1 mouse cellular context compared by ENCODE assay signal in the genomic region with DNA sequence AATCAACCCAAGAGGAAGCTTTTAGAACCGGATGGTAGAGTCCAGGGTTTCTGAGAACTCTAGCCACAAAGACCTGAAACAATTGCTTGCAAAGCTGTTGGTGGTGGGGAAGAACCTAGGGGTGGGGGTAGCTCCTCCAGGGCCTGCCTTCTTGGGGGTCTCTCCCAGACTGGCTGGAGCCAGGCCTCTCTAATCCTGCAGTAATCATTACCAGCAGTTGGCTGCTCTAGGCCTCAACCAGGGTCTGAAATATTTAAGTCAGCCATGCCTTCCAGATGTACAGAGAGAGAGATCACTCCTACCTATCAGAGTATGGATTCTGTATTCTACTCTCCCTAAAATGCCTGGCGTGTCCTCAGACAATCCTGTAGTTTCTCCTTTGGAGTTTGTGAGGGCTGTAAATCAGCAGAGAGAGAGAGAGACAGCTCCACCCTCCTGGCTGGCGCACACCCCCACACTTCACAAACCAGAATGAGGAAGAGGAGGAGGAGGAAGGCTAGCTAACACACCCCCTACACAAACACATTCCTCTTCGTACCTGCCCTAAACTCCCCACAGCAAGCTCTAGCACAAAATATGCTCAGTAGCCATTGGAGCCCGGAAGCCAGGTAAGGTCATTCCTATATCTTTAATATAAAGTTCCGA.
A peak's percentile ranks its signal among the peaks of the same experiment; 100 is the strongest.
TF ChIP-seq lines count a peak whose summit lies in the region.

No protein-coding gene starts in this region.

TF ChIP-seq in MEL, 35 proteins besides CTCF, POLR2A, EP300 and RAD21:
- TF ChIP-seq POLR2AphosphoS2 (IDR thresholded peaks at IDR 0.05; ENCODE audit: low read length) (peak; percentile 70; the same call in 1 of the 2 replicates), MAFK (IDR thresholded peaks at IDR 0.05; ENCODE audit: borderline replicate concordance, low read depth, low read length) (no peak), MXI1 (IDR thresholded peaks at IDR 0.05; ENCODE audit: low read depth, low read length) (peak; percentile 29; the same call in 1 of the 2 replicates), SMC3 (IDR thresholded peaks at IDR 0.05; ENCODE audit: low read depth, low read length) (no peak), HCFC1 (IDR thresholded peaks at IDR 0.05; ENCODE audit: low read depth, low read length) (no peak; the same call in 1 of the 2 replicates), ETS1 (IDR thresholded peaks at IDR 0.05; ENCODE audit: low read depth, low read length) (no peak), MAZ (IDR thresholded peaks at IDR 0.05; ENCODE audit: low read depth, low read length) (0 out of 2 replicates have a peak, but pooled peaks have one; percentile 6), TBP (IDR thresholded peaks at IDR 0.05; ENCODE audit: low read depth, low read length) (0 out of 2 replicates have a peak, but pooled peaks have one; percentile 10), ELF1 (IDR thresholded peaks at IDR 0.05; ENCODE audit: low read depth, low read length) (peak; percentile 46; the same call in 1 of the 2 replicates), ZMIZ1 (IDR thresholded peaks at IDR 0.05; ENCODE audit: low read depth, low read length) (no peak), MYC (IDR thresholded peaks at IDR 0.05; ENCODE audit: low read depth, low read length) (0 out of 2 replicates have a peak, but pooled peaks have one; percentile 29)
TF ChIP-seq in MEL: peak in this region for 6.
